Mouse (Mus musculus) heart, embryonic 14.5 days (tissue): ENCODE measurements around the gene Gm17606. TPM values are rescaled to one million over a fixed set of nuclear protein-coding genes. Genes with fewer than 3 reads are reported as not detected.

Experiments used
- ATAC-seq: fragments of 200-750 bp; cut with Nextera tagmentation; 2 replicates; pipeline ENCODE4 v1.8.0; 2017; ENCODE audit warnings: low read depth, moderate TSS enrichment; ENCODE audit not compliant: insufficient number of reproducible peaks, insufficient read depth, low FRiP score
- H3K27ac ChIP-seq, 2 experiments: fragments of 200-500 bp in 1 of 2; fragments of 300-500 bp in 1 of 2; sonication (generic) in 1 of 2; replicated peaks in 1 of 2; 2 replicates each; pipeline ENCODE4 v1.5.1; 2012 to 2014; ENCODE audit warnings: low read depth in 2 of 2, low read length in 2 of 2, control low read depth in 1 of 2, mild to moderate bottlenecking in 1 of 2, mixed read lengths in 1 of 2; ENCODE audit not compliant: control insufficient read depth in 1 of 2, insufficient read depth in 1 of 2
- H3K27me3 ChIP-seq: fragments of 300-500 bp; sonication (generic); 2 replicates; pipeline ENCODE4 v1.6.1; 2014; ENCODE audit warnings: mild to moderate bottlenecking, low read length, control low read depth; ENCODE audit not compliant: control insufficient read depth, insufficient read depth
- H3K36me3 ChIP-seq: fragments of 300-500 bp; sonication (generic); 2 replicates; pipeline ENCODE4 v1.6.1; 2014; ENCODE audit warnings: mild to moderate bottlenecking, control low read depth, low read length, mixed read lengths; ENCODE audit not compliant: control insufficient read depth, insufficient read depth
- H3K4me1 ChIP-seq, 2 experiments: fragments of 200-500 bp in 1 of 2; fragments of 300-500 bp in 1 of 2; sonication (generic) in 1 of 2; 2 replicates each; pipeline ENCODE4 v1.6.1; 2012 to 2014; ENCODE audit warnings: low read length in 2 of 2, control low read depth in 1 of 2, mixed read lengths in 1 of 2; ENCODE audit not compliant: control insufficient read depth in 2 of 2, insufficient read depth in 2 of 2
- H3K4me2 ChIP-seq: fragments of 300-500 bp; sonication (generic); 2 replicates; pipeline ENCODE4 v1.6.1; 2014; ENCODE audit warnings: mild to moderate bottlenecking, low read length
- H3K4me3 ChIP-seq, 2 experiments: fragments of 200-500 bp in 1 of 2; fragments of 300-500 bp in 1 of 2; sonication (generic) in 1 of 2; 2 replicates each; pipeline ENCODE4 v1.5.1; 2012 to 2014; ENCODE audit warnings: low read length in 2 of 2, mild to moderate bottlenecking in 2 of 2, control low read depth in 1 of 2, low read depth in 1 of 2, moderate library complexity in 1 of 2; ENCODE audit not compliant: control insufficient read depth in 1 of 2, insufficient read depth in 1 of 2
- H3K9ac ChIP-seq: fragments of 300-500 bp; sonication (generic); 2 replicates; pipeline ENCODE4 v1.6.1; 2014; ENCODE audit warnings: mild to moderate bottlenecking, low read length
- H3K9me3 ChIP-seq: fragments of 300-500 bp; sonication (generic); 2 replicates; pipeline ENCODE4 v1.6.1; 2016; ENCODE audit warnings: low read length, control low read depth; ENCODE audit not compliant: control insufficient read depth
- WGBS: fragments of 180-500 bp; shearing (Covaris S2); extraction: QIAGEN DNeasy Blood & Tissue Kit; methylation state at CpG from one replicate; pipeline ENCODE4 v1.1.7; 2014; 5-methylcytosine and 5-hydroxymethylcytosine counted together
- polyA plus RNA-seq: library from polyadenylated mRNA; unstranded; fragments of >200 nt; fragmentation: Nextera tagmentation; extraction: Ambion mirVana; gene quantifications from 2 replicates; pipeline ENCODE4 v1.2.1, GENCODE M21; 2014

Gm17606 gene
- not detected in 2 replicates for polyA plus RNA-seq

DNA sequence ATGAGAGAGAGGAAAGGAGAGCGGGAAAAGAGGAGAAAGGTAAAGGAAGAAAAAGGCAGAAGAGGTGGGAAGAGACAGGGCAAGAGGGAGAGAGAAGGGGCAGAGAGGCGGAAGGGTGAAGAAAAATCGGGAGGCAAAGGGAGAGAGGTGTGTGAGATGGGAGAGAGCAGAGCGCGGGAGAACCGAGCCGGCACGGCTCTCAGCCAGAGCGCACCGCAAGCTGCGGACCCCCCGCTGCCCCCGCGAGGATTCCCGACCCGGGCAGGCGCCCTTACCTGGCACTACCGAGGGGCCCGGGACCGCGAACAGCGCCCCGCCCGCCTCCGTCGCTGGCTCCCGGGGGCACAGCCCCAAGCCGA, at the start of gene Gm17606:
Gm17606 (plus strand) TSS at position 7 of the 359 bp plus-strand sequence.
- Histone ChIP-seq H3K4me1 (peaks cover 4% of the 10 kb centered on the region in 2 experiments; a peak in 2 of 4 replicates), H3K9me3 (no peaks in the 10 kb centered on the region), H3K4me3 (peak within 1 kb of the TSS; percentile 65 to 73), H3K27me3 (no peaks in the 10 kb centered on the region), H3K4me2 (peak within 1 kb of the TSS; percentile 98), H3K36me3 (peaks cover 56% of the 10 kb centered on the region), H3K9ac (peak within 1 kb of the TSS; percentile 85), H3K27ac (peak within 1 kb of the TSS; percentile 30 to 60)
- 0% methylated on average over 25 of the region's 28 CpGs for WGBS
- ATAC-seq: no peak; the same call in 1 of the 2 replicates

DNA sequence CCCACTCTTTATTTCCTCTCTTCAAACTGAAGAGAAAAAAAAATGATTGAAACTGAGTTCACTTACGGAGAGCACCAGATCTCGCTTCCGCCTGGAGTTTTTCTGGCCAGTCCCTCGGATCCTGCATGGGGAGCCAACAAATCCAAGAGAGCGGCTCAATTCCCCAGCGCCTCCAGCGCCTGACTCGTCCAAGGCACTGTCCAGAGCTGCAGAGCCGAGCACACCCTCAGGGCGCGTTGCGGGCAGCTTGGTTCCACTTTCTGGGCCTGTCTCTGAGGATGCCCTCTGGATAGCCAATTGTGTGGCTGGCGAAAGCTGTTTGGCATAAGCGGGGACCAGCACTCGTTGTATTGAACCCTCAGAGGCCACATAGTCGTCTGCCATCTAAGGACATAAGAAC, 49.7 kb upstream of the Gm17606 start:
- Histone ChIP-seq H3K9me3 (no peaks in the 10 kb centered on the region), H3K27ac (no peak overlapping the region), H3K4me2 (no peak overlapping the region), H3K36me3 (0 out of 2 replicates have a peak, but pooled peaks cover 11% of the 10 kb centered on the region), H3K4me3 (no peak overlapping the region), H3K9ac (no peak overlapping the region), H3K4me1 (peaks cover 22 to 43% of the 10 kb centered on the region in 2 experiments), H3K27me3 (no peaks in the 10 kb centered on the region)
- no peak for ATAC-seq
- WGBS: 92% methylated on average over 16 of the region's 16 CpGs

DNA sequence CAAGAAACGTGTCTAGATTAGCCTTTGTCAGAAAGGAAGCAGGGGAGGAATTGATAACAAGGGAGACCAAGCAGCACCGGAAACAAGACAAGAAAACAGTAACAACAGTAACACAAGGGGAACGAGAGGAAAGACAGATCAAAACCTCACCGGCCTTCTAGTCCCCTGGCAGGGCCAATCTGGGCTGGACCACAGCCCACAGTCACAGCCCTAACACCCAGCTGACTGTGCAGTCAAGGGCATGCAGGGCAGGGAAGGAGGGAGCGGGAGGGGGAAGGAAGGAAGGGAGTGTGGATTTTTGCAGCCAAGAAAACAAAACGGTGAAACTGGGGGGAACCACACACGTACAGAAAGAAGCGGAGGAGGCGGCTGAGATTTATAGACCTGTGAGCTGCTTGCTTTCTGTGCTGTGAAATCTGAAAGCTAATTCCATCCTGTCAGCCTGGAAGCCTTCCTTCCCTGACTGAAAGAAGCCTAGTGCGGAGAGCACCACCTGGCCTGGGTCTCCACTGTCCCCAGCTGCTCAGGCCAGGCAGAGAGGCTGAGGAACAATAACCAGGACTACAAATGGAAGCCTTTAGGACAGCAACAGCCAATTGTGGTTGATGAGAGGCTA, 48.3 kb upstream of the Gm17606 start:
- 32% methylated on average over 10 of the region's 10 CpGs for WGBS
- H3K27ac ChIP-seq: peak overlapping the region; percentile 86
- H3K9me3 ChIP-seq: no peaks in the 10 kb centered on the region
- H3K36me3 ChIP-seq: 0 out of 2 replicates have a peak, but pooled peaks cover 6% of the 10 kb centered on the region
- peak overlapping the region; percentile 2 for H3K4me2 ChIP-seq
- peaks cover 22 to 43% of the 10 kb centered on the region in 2 experiments for H3K4me1 ChIP-seq
- no peaks in the 10 kb centered on the region for H3K27me3 ChIP-seq
- ATAC-seq: peak; percentile 78
- H3K9ac ChIP-seq: peak overlapping the region; percentile 56
- H3K4me3 ChIP-seq: no peak overlapping the region

DNA sequence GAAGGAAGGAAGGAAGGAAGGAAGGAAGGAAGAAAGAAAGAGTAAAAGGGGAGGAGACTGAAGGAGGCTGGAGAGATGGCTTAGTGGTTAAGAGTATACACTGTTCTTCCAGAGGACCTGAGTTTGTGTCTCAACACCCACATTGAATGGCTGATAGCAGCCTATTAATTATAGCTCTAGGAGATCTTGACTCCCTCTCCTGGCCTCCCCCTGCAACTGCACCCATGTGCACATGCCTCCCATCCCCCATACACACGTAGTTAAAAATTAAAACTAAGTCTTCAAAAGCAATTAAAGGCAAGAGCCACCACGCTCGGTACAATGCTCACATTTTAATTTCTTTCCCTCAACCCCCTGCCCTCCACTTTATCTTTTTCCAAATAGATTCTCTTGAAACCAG, 46.7 kb upstream of the Gm17606 start:
- no peaks in the 10 kb centered on the region for H3K9me3 ChIP-seq
- no peak overlapping the region for H3K27ac ChIP-seq
- H3K9ac ChIP-seq: no peak overlapping the region
- H3K36me3 ChIP-seq: 0 out of 2 replicates have a peak, but pooled peaks cover 6% of the 10 kb centered on the region
- no peak for ATAC-seq
- no peak overlapping the region for H3K4me2 ChIP-seq
- WGBS: 88% methylated on average over 3 of the region's 3 CpGs
- H3K27me3 ChIP-seq: no peaks in the 10 kb centered on the region
- no peak overlapping the region for H3K4me3 ChIP-seq
- peaks cover 18 to 32% of the 10 kb centered on the region in 2 experiments for H3K4me1 ChIP-seq

DNA sequence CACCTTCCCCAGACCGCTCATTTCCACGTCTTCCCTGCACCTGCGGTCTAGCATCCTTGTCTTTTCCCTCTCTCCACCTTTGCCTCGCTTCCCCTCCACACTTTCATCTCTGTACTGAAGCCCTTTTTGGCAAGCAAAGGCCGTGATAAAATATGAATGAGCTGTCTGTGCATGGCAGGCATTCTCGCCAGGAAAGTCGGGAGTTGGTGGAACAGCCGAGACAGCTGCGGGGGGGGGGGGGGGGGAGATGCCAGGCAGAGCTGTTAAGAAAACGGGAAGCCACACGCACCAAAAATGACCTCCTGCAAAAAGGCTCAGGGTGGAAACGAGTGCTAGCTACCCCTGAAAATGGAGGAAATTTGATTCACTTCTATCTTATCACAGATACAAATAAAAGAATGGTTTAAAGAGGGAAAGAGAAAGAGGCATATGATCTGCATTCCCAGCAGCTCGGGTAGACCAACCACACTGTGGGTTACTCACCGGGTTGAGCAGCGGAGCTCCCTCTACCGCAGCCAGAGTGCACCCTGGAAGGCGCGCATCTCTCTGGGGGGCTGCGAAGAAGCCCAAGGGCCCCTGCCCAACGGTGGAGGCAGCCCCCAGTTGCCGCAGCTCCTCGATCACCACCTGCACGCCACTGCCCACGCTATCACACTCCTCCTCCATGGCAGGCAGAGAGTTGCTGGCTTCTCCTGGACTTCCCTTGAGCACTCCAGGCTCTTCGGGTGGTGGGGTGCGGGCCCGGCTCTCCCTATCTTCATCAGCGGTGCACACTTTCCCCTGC, 45.9 kb upstream of the Gm17606 start:
- Histone ChIP-seq H3K27me3 (no peaks in the 10 kb centered on the region), H3K27ac (peak overlapping the region in 1 of 2 experiments; percentile 44; a peak in 2 of 4 replicates), H3K4me1 (peaks cover 18 to 31% of the 10 kb centered on the region in 2 experiments), H3K36me3 (0 out of 2 replicates have a peak, but pooled peaks cover 6% of the 10 kb centered on the region), H3K4me2 (peak overlapping the region; percentile 68), H3K4me3 (peak overlapping the region; percentile 21 to 31), H3K9me3 (no peaks in the 10 kb centered on the region), H3K9ac (peak overlapping the region; percentile 66; the same call in 1 of the 2 replicates)
- WGBS: 39% methylated on average over 28 of the region's 28 CpGs
- ATAC-seq: no peak

DNA sequence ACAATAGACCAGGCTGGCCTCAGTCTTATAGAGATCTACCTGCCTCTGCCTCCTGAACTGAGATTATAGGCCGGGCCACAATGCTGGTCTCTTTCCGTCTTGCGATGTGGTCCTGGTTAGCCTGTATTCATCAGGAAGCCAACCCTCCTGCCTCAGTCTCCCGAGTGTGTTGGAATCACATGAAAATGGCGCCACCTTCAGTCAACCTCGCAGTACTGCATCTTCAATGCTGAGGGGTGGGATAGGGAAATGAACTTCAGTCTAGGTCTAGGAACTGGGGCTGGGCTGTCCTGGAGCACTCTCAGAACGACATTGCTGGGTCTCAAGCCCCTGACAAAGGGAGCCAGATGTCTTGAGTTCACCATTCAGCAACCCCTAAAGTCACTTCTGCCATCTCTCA, 43.7 kb upstream of the Gm17606 start:
- no peak for ATAC-seq
- H3K27ac ChIP-seq: no peak overlapping the region
- H3K4me1 ChIP-seq: peaks cover 18 to 30% of the 10 kb centered on the region in 2 experiments
- H3K36me3 ChIP-seq: 0 out of 2 replicates have a peak, but pooled peaks cover 3% of the 10 kb centered on the region
- H3K27me3 ChIP-seq: no peaks in the 10 kb centered on the region
- no peak overlapping the region for H3K9ac ChIP-seq
- H3K9me3 ChIP-seq: no peaks in the 10 kb centered on the region
- no peak overlapping the region for H3K4me2 ChIP-seq
- H3K4me3 ChIP-seq: no peak overlapping the region
- WGBS: 72% methylated on average over 7 of the region's 7 CpGs

DNA sequence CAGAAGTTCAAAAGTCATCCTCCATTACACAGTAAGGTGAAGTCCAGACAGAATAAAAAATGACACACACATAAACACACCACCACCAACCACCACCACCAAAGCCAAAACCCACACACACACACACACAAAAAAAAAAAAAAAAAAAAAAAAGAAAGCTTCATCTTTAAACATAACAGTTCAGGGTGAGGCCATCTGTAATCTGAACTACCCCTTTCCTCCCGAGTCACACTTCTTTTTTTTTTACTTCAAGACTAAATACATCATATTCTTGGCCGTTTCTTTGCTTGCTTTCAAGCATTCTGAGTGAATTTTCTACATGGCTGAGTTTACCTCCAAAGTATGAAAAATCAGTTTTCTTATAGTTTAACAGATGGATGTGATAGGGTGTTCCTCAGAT, 39.2 kb upstream of the Gm17606 start:
- Histone ChIP-seq H3K27ac (no peak overlapping the region), H3K27me3 (no peaks in the 10 kb centered on the region), H3K4me2 (no peak overlapping the region), H3K36me3 (no peaks in the 10 kb centered on the region), H3K9ac (no peak overlapping the region), H3K9me3 (no peaks in the 10 kb centered on the region), H3K4me3 (no peak overlapping the region), H3K4me1 (peaks cover 9 to 14% of the 10 kb centered on the region in 2 experiments)
- WGBS: 70% methylated on average over 2 of the region's 2 CpGs
- no peak for ATAC-seq
